Comparison of ENCODE assay signal across 10 mouse cellular contexts in the genomic region with DNA sequence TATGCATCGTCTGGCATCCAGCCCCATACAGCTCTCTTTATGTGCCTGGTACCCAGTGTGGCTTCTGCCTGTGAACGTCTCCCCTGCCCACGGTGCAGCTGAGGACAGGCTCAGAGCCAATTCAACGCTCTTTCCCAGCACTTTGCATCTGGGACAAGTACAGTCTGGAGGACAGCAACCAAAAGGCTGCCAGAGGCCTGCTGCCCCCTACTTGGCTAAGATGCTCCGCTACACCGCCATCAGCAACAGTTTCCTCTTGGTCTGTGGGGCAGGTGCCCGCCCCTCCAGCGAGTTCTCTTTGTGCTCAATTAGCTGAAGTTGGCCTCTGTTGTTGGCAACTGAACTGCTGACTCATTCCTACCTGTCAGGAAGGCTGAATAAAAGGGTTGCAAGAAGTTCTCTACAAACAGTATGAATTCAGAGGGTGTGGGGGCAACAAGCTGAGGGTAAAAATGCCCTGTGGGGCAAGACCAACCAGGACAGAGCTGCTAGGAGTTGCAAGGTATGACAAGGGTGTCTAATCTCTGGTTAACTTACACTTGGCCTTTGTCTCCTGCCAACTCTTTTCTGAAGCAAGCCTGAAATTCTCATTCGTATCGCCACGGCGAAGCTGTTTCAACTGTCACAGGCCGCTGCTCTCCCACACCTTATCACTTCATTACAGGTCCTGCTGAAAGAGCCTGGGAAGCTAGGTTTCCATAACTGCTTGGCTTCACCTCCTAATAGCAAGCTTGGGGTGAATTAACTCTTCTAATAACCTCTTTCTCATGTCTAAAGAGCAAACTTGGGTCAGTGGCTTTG. TPM values are rescaled to one million over a fixed set of nuclear protein-coding genes. Genes with fewer than 3 reads are reported as not detected.
A peak's percentile ranks its signal among the peaks of the same experiment; 100 is the strongest.
DNase-seq lines count a peak whose midpoint lies in the region; TF ChIP-seq lines count a peak whose summit lies in the region.
"Had no signal": no experiment of that assay in that cellular context is flagged by ENCODE, and none has a peak within 500 bp of the region (broad histone marks: within the 10 kb centered on the region; RNA-seq: fewer than 3 reads in every experiment).

No protein-coding gene starts in this region.

- no peaks in the 10 kb centered on the region for H3K9me3 ChIP-seq in ES-E14 (ENCODE audit: control insufficient read depth, insufficient read depth, low read depth, low read length)
- H3K9me3 ChIP-seq: midbrain, embryonic 12.5 days had no signal

- TF ChIP-seq CTCF in heart, adult 2 months (IDR thresholded peaks at IDR 0.05) = peak; percentile 20; the same call in 1 of the 2 replicates

- in situ Hi-C loops in ES-E14 (cut with MboI; ENCODE audit: low sequenced_read_pairs in 2 of 2, unreplicated experiment in 2 of 2) = no loop called here

- no peak for TF ChIP-seq EP300 in heart, adult 2 months (IDR thresholded peaks at IDR 0.05; ENCODE audit: insufficient read depth, low read depth, low read length)

- intact Hi-C loops in heart, adult 2 months (cut with DNase I) = no loop called here
- intact Hi-C loops in heart, postnatal 25 days (cut with DNase I) = no loop called here
- intact Hi-C loops in left cerebral cortex, postnatal 10 days (cut with DNase I) = no loop called here
- intact Hi-C loops in gastrocnemius, postnatal 36 days (cut with DNase I) = no loop called here

- H3K4me1 ChIP-seq in heart, adult 2 months (ENCODE audit: control insufficient read depth, insufficient read depth, low read length) = peaks cover under 1% of the 10 kb centered on the region
- peaks cover 1 to 6% of the 10 kb centered on the region in 2 experiments; a peak in 1 of 4 replicates for H3K4me1 ChIP-seq in ES-E14 (ENCODE audit: control insufficient read depth in 2 of 2, insufficient read depth in 2 of 2, low read length in 2 of 2, poor library complexity in 1 of 2)

- no peaks in the 10 kb centered on the region for H3K27me3 ChIP-seq in heart, adult 2 months (ENCODE audit: control insufficient read depth, insufficient read depth, low read length)
- H3K27me3 ChIP-seq: midbrain, embryonic 12.5 days; Patski had no signal

- no peak overlapping the region for H3K9ac ChIP-seq in heart, adult 2 months (ENCODE audit: low read depth, low read length)
- no peak overlapping the region for H3K9ac ChIP-seq in ES-E14 (ENCODE audit: insufficient read depth, low read depth, low read length, poor library complexity, severe bottlenecking)
- H3K9ac ChIP-seq: midbrain, embryonic 12.5 days had no signal

- H3K27ac ChIP-seq in heart, adult 2 months = peak overlapping the region; percentile 31; the same call in 1 of the 2 replicates
- H3K27ac ChIP-seq in ES-E14 (ENCODE audit: insufficient read depth, low read depth, low read length, poor library complexity, severe bottlenecking) = no peak overlapping the region
- H3K27ac ChIP-seq: midbrain, embryonic 12.5 days had no signal

- TF ChIP-seq POLR2A in heart, adult 2 months (IDR thresholded peaks at IDR 0.05; ENCODE audit: insufficient read depth, low read depth, low read length) = no peak

- DNase-seq in heart, adult 2 months = peak in 1 of 2 experiments; percentile 39
- no peak for DNase-seq in heart, postnatal 25 days (ENCODE audit: low spot score)
- DNase-seq in ES-E14 (ENCODE audit: low read depth, low spot score) = no peak
- DNase-seq in frontal cortex, adult 2 months (ENCODE audit: extremely low spot score in 1 of 2, low spot score in 1 of 2) = peak; percentile 14 to 60
- peak; percentile 56 to 70 for DNase-seq in left cerebral cortex, postnatal 10 days (ENCODE audit: extremely low spot score in 1 of 2, low spot score in 2 of 2)
- peak; percentile 32 for DNase-seq in retina, embryonic 14.5 days (ENCODE audit: low spot score)
- DNase-seq in gastrocnemius, postnatal 36 days = no peak
- no peak for DNase-seq in cerebellum, adult 8-10 months

- H3K79me2 ChIP-seq in heart, adult 2 months (replicated peaks; ENCODE audit: control insufficient read depth, insufficient read depth, low read length) = no peaks in the 10 kb centered on the region

- WGBS in heart, adult 2 months = 54% methylated on average over 13 of the region's 13 CpGs

- H3K36me3 ChIP-seq in heart, adult 2 months (ENCODE audit: control insufficient read depth, insufficient read depth, low read length) = no peaks in the 10 kb centered on the region
- no peaks in the 10 kb centered on the region for H3K36me3 ChIP-seq in ES-E14 (ENCODE audit: control insufficient read depth, insufficient read depth, low read length, poor library complexity, severe bottlenecking)
- H3K36me3 ChIP-seq: midbrain, embryonic 12.5 days had no signal

- H3K4me3 ChIP-seq in heart, adult 2 months = no peak overlapping the region
- H3K4me3 ChIP-seq in ES-E14 (ENCODE audit: insufficient read depth in 1 of 2, low read depth in 1 of 2, low read length in 2 of 2, poor library complexity in 1 of 2, severe bottlenecking in 1 of 2) = no peak overlapping the region
- H3K4me3 ChIP-seq: midbrain, embryonic 12.5 days had no signal

TF ChIP-seq in ES-E14, 5 proteins besides CTCF, POLR2A, EP300 and RAD21:
- TF ChIP-seq MAFK (IDR thresholded peaks at IDR 0.05; ENCODE audit: insufficient read depth, low read depth, low read length) (peak; percentile 60; the same call in 1 of the 2 replicates), HCFC1 (IDR thresholded peaks at IDR 0.05; ENCODE audit: borderline replicate concordance, insufficient read depth, low read length) (no peak)
TF ChIP-seq in ES-E14: peak in this region for 1.

RNA-seq across cellular contexts. Expression of gene Bcl2l11, which starts 41.0 kb away (rescaled TPM):
- total RNA-seq in heart, adult 2 months (2021) = 10 to 100 TPM; 13.5 to 19.9 TPM
- polyA plus RNA-seq in heart, adult 2 months (2012; rRNA removed) = 10.9 and 14.9 TPM in 2 replicates
- 10 to 100 TPM; 15.2 to 18.8 TPM for total RNA-seq in heart, postnatal 25 days (2021)
- total RNA-seq in ES-E14 (2012; rRNA removed) = 23.6 and 29.4 TPM in 2 replicates
- 6.5 and 8.1 TPM in 2 replicates for polyA plus RNA-seq in frontal cortex, adult 2 months (2012; rRNA removed)
- 10 to 100 TPM in 1 of 2 experiments, 1 to 10 TPM in 1; 9.5 to 10.7 TPM for total RNA-seq in left cerebral cortex, postnatal 10 days (2021)
- total RNA-seq in gastrocnemius, postnatal 36 days (2021) = 1 to 10 TPM; 3.7 to 5.8 TPM

Comparison
In these comparisons a context has a peak if more than half of its experiments do, and no peak if none do; other contexts are left out.
1. DNase-seq: peak in frontal cortex, adult 2 months (2 of 2), left cerebral cortex, postnatal 10 days (2 of 2) and retina, embryonic 14.5 days (single experiment); none in heart, postnatal 25 days (single experiment), ES-E14 (single experiment), gastrocnemius, postnatal 36 days (0 of 2) and cerebellum, adult 8-10 months (single experiment).